Mouse (Mus musculus) heart, postnatal 0 days (tissue): Measurements from ENCODE around the gene Pitpnm2.

Experiments used
- CTCF ChIP-seq: IDR thresholded peaks from 2 replicates; pipeline ENCODE4 v1.5.1; 2016; ENCODE audit warnings: antibody characterized with exemption, control low read depth, low read depth
- EP300 ChIP-seq: IDR thresholded peaks from 2 replicates; pipeline ENCODE4 v1.6.1; 2016; ENCODE audit warnings: antibody characterized with exemption, low read depth

DNA sequence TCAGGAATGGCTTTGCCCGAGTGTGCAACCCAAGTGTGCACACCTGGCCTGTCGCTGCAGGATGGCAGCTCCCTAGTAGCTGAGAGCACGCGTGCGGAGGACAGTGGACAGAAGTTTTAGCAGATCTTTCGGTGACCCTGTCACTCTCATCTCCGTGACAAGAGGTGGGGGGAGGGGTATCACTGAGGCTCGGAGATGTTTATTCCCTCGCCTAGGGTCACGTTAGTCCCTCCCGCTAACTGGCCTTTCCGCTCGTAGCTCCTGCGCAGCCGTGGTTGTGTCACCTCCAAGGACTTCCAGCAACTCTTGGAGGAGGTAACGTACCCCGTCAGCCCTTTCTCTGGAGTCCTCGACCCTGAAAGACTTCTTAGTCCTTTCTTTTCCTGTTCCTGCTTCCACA is 137.0 kb downstream of the Pitpnm2 start:
- TF ChIP-seq CTCF (no peak), EP300 (no peak)
